Comparison of ENCODE assay signal across 12 mouse cellular contexts in the genomic region with DNA sequence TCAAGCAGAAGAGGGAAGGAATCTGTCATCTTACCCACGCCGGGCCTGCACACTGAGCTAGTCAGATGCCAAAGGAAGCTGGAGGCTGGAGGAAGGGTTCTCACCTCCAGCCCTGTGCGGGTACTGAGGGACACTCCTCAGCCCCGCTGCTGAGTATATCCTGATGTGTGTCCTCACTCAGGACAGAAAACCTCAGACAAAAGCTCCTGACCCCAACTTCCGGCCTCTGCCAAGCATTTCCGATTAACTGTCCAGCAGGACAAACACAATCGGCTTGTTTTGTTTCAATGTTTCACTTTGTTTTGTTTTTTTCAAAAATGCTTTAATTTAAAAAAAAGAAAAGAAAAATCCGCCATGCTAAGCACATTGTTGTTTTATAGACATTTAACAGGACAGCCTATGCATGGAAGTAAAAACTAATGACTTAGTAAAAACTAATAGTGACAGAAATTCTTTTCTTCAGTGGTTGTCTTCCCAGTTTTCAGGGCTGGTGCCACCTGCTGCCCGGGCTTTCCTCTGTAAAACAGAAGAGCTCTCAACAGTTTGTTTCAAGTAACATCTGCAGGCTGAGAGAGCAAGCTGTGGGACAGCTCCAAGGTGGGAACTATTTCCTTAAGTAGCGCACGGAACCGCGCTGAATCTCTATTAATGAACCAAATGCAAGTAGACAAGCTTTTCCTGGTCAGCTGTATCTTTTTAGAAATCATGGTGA. TPM values are rescaled to one million over a fixed set of nuclear protein-coding genes. Genes with fewer than 3 reads are reported as not detected.
DNase-seq lines count a peak whose midpoint lies in the region; ATAC-seq and TF ChIP-seq lines count a peak whose summit lies in the region.
"Had no signal": no experiment of that assay in that cellular context is flagged by ENCODE, and none has a peak within 500 bp of the region (broad histone marks: within the 10 kb centered on the region; RNA-seq: fewer than 3 reads in every experiment).

No protein-coding gene starts in this region.

- ATAC-seq in heart, postnatal 0 days (ENCODE audit: insufficient read depth, low read depth), result no peak
- no peak for ATAC-seq in embryonic facial prominence, embryonic 13.5 days (ENCODE audit: insufficient number of reproducible peaks, insufficient read depth, low FRiP score, low TSS enrichment, low read depth)
- ATAC-seq: CD4-positive, CD25-positive, alpha-beta regulatory T cell, adult 4 months; liver, embryonic 12.5 days had no signal

- H3K9ac ChIP-seq in heart, postnatal 0 days (replicated peaks; ENCODE audit: low read depth, low read length), result no peak overlapping the region
- no peak overlapping the region for H3K9ac ChIP-seq in embryonic facial prominence, embryonic 13.5 days
- H3K9ac ChIP-seq: liver, embryonic 12.5 days had no signal

- H3K36me3 ChIP-seq in heart, postnatal 0 days (replicated peaks; ENCODE audit: control insufficient read depth, insufficient read depth, low read length), result 0 out of 2 replicates have a peak, but pooled peaks cover 4% of the 10 kb centered on the region
- no peaks in the 10 kb centered on the region for H3K36me3 ChIP-seq in embryonic facial prominence, embryonic 13.5 days
- H3K36me3 ChIP-seq in limb, embryonic 10.5 days, result no peaks in the 10 kb centered on the region
- H3K36me3 ChIP-seq: liver, embryonic 12.5 days had no signal

- no peak for TF ChIP-seq EP300 in heart, postnatal 0 days (IDR thresholded peaks at IDR 0.05; ENCODE audit: low read depth)

- H3K27me3 ChIP-seq in heart, postnatal 0 days (ENCODE audit: control insufficient read depth, insufficient read depth, low read length), result no peaks in the 10 kb centered on the region
- no peaks in the 10 kb centered on the region for H3K27me3 ChIP-seq in embryonic facial prominence, embryonic 13.5 days
- peaks cover 3% of the 10 kb centered on the region; the same call in 1 of the 2 replicates for H3K27me3 ChIP-seq in limb, embryonic 10.5 days (ENCODE audit: low read depth, poor library complexity, severe bottlenecking)

- no peak for DNase-seq in heart, postnatal 0 days (ENCODE audit: low spot score)
- DNase-seq in heart, postnatal 36 days, result no peak
- DNase-seq in 416B (ENCODE audit: low read depth) (peak; percentile 50), liver (no peak)
- no peak for DNase-seq in limb, embryonic 10.5 days (ENCODE audit: low spot score)
- no peak for DNase-seq in layer of hippocampus, adult 11-12 months (ENCODE audit: low spot score)
- DNase-seq in ovary, postnatal 36 days (ENCODE audit: low spot score), result no peak
- DNase-seq: layer of hippocampus, adult 9-11 months; midbrain, embryonic 14.5 days had no signal

- peaks cover 56% of the 10 kb centered on the region for H3K4me1 ChIP-seq in heart, postnatal 0 days (ENCODE audit: control insufficient read depth, insufficient read depth)
- H3K4me1 ChIP-seq in embryonic facial prominence, embryonic 13.5 days, result peaks cover 60% of the 10 kb centered on the region
- peaks cover 64% of the 10 kb centered on the region for H3K4me1 ChIP-seq in limb, embryonic 10.5 days

- no peaks in the 10 kb centered on the region for H3K9me3 ChIP-seq in heart, postnatal 0 days (replicated peaks; ENCODE audit: control insufficient read depth, low read length)
- no peaks in the 10 kb centered on the region for H3K9me3 ChIP-seq in embryonic facial prominence, embryonic 13.5 days
- no peaks in the 10 kb centered on the region for H3K9me3 ChIP-seq in limb, embryonic 10.5 days (replicated peaks)
- H3K9me3 ChIP-seq: liver, embryonic 12.5 days had no signal

- peak; percentile 17; the same call in 1 of the 2 replicates for TF ChIP-seq CTCF in heart, postnatal 0 days (IDR thresholded peaks at IDR 0.05; ENCODE audit: low read depth)

- no peak overlapping the region for H3K4me2 ChIP-seq in heart, postnatal 0 days (ENCODE audit: low read depth, low read length)
- H3K4me2 ChIP-seq in embryonic facial prominence, embryonic 13.5 days, result no peak overlapping the region
- H3K4me2 ChIP-seq: liver, embryonic 12.5 days had no signal

- intact Hi-C loops in heart, postnatal 36 days (cut with DNase I), result no loop called here

- 59% methylated on average over 13 of the region's 13 CpGs for WGBS in heart, postnatal 0 days
- WGBS in embryonic facial prominence, embryonic 13.5 days, result 70% methylated on average over 13 of the region's 13 CpGs
- WGBS in limb, embryonic 10.5 days, result 84% methylated on average over 13 of the region's 13 CpGs

- H3K4me3 ChIP-seq in heart, postnatal 0 days (ENCODE audit: low read depth, low read length), result no peak overlapping the region
- H3K4me3 ChIP-seq in embryonic facial prominence, embryonic 13.5 days, result no peak overlapping the region
- H3K4me3 ChIP-seq in limb, embryonic 10.5 days, result no peak overlapping the region
- H3K4me3 ChIP-seq: liver, embryonic 12.5 days had no signal

- peak overlapping the region; percentile 14; the same call in 1 of the 2 replicates for H3K27ac ChIP-seq in heart, postnatal 0 days (ENCODE audit: low read depth)
- H3K27ac ChIP-seq in embryonic facial prominence, embryonic 13.5 days, result peak overlapping the region; percentile 80
- peak overlapping the region; percentile 77 for H3K27ac ChIP-seq in limb, embryonic 10.5 days
- H3K27ac ChIP-seq: liver, embryonic 12.5 days had no signal

RNA-seq across cellular contexts. Expression of a gene that starts 4.1 kb away (rescaled TPM):
- total RNA-seq in heart, postnatal 0 days (2014; rRNA removed; ENCODE audit: low replicate concordance), result 90.2 and 103 TPM in 2 replicates
- polyA plus RNA-seq in heart, postnatal 0 days (2015; fragmentation: Nextera tagmentation; extraction: Ambion mirVana), result 24.3 and 28.5 TPM in 2 replicates
- 10 to 100 TPM; 80.7 to 81.9 TPM for total RNA-seq in heart, postnatal 36 days (2021)
- polyA plus RNA-seq in embryonic facial prominence, embryonic 13.5 days (2015; fragmentation: Nextera tagmentation; extraction: Ambion mirVana), result 23.8 and 25.1 TPM in 2 replicates
- 16.8 and 17.8 TPM in 2 replicates for polyA plus RNA-seq in limb, embryonic 10.5 days (2016; fragmentation: Nextera tagmentation; extraction: Ambion mirVana)

Comparison
In these comparisons a context has a peak if more than half of its experiments do, and no peak if none do; other contexts are left out.
1. H3K27ac ChIP-seq: peak in every context shown above with its lines; median percentile 80 in embryonic facial prominence, embryonic 13.5 days; 77 in limb, embryonic 10.5 days; 14 in heart, postnatal 0 days.